In the genomic region with DNA sequence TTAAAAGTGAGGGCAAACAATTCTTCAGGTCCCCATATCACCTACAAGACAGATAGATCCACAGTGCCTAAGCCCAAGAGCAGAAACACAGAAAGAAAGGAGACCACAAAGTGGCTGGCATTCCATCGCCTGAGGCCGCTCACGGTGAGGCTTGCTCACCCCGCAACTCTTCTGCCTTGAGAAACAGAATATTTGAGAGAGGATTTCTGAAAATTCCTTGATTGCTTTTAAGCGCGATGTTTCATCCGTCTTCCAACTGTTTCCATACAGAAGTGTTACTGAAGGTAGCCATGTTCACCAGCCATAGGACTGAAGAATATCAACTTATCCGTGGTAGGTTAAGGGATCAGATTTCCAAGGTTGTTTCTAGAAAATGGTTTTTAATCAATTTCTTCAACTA, we compare ENCODE assay signal across 8 mouse cellular contexts.
DNase-seq lines count a peak whose midpoint lies in the region; ATAC-seq and TF ChIP-seq lines count a peak whose summit lies in the region.
"Had no signal": no experiment of that assay in that cellular context is flagged by ENCODE, and none has a peak within 500 bp of the region (broad histone marks: within the 10 kb centered on the region; RNA-seq: fewer than 3 reads in every experiment).

No protein-coding gene starts in this region.

- H3K4me2 ChIP-seq in forebrain, embryonic 14.5 days (ENCODE audit: low read length) = 0 out of 2 replicates have a peak overlapping the region, but pooled peaks have one; percentile 33
- H3K4me2 ChIP-seq in hindbrain, postnatal 0 days (ENCODE audit: low read depth, low read length) = peak overlapping the region; percentile 14; the same call in 1 of the 2 replicates

- WGBS in forebrain, embryonic 14.5 days = 66% methylated on average over 8 of the region's 8 CpGs
- 68% methylated on average over 8 of the region's 8 CpGs for WGBS in hindbrain, postnatal 0 days
- WGBS in olfactory bulb, adult 2 months = 52% methylated on average over 8 of the region's 8 CpGs

- peaks cover 8% of the 10 kb centered on the region; the same call in 1 of the 2 replicates for H3K4me1 ChIP-seq in forebrain, embryonic 14.5 days (ENCODE audit: control insufficient read depth, insufficient read depth, low read length)
- H3K4me1 ChIP-seq in hindbrain, postnatal 0 days (ENCODE audit: insufficient read depth, low read length) = 0 out of 2 replicates have a peak, but pooled peaks cover 5% of the 10 kb centered on the region
- peaks cover 3% of the 10 kb centered on the region for H3K4me1 ChIP-seq in olfactory bulb, adult 2 months (ENCODE audit: control insufficient read depth, insufficient read depth, low read length)

- H3K36me3 ChIP-seq in forebrain, embryonic 14.5 days (ENCODE audit: control insufficient read depth, insufficient read depth, low read length) = no peaks in the 10 kb centered on the region
- no peaks in the 10 kb centered on the region for H3K36me3 ChIP-seq in hindbrain, postnatal 0 days (ENCODE audit: insufficient read depth, low read length)

- TF ChIP-seq CTCF in left cerebral cortex, adult 2 months (IDR thresholded peaks at IDR 0.05) = no peak
- no peak for TF ChIP-seq CTCF in hindbrain, postnatal 0 days (IDR thresholded peaks at IDR 0.05; ENCODE audit: low read depth)
- TF ChIP-seq CTCF in olfactory bulb, adult 2 months (IDR thresholded peaks at IDR 0.05; ENCODE audit: insufficient read depth, low read depth, low read length) = no peak

- H3K9ac ChIP-seq in forebrain, embryonic 14.5 days (ENCODE audit: low read length) = no peak overlapping the region; the same call in 1 of the 2 replicates
- H3K9ac ChIP-seq in hindbrain, postnatal 0 days (replicated peaks; ENCODE audit: low read length) = no peak overlapping the region

- no peak for TF ChIP-seq POLR2A in olfactory bulb, adult 2 months (IDR thresholded peaks at IDR 0.05; ENCODE audit: insufficient read depth, low read depth, low read length)

- no peaks in the 10 kb centered on the region for H3K27me3 ChIP-seq in forebrain, embryonic 14.5 days (replicated peaks; ENCODE audit: control insufficient read depth, insufficient read depth, low read length)
- no peaks in the 10 kb centered on the region for H3K27me3 ChIP-seq in hindbrain, postnatal 0 days (ENCODE audit: insufficient read depth, low read length)

- peak overlapping the region; percentile 4; the same call in 1 of the 2 replicates for H3K27ac ChIP-seq in left cerebral cortex, adult 2 months
- 0 out of 2 replicates have a peak overlapping the region, but pooled peaks have one; percentile 29 for H3K27ac ChIP-seq in forebrain, embryonic 14.5 days (ENCODE audit: low read depth, low read length)
- peak overlapping the region; percentile 73 for H3K27ac ChIP-seq in hindbrain, postnatal 0 days
- 0 out of 2 replicates have a peak overlapping the region, but pooled peaks have one; percentile 2 for H3K27ac ChIP-seq in olfactory bulb, adult 2 months (ENCODE audit: insufficient read depth, low read depth, low read length)

- intact Hi-C loops in left cerebral cortex, adult 2 months (cut with DNase I) = no loop called here
- intact Hi-C loops in left cerebral cortex, postnatal 4 days (cut with DNase I) = no loop called here
- intact Hi-C loops in left cerebral cortex, postnatal 25 days (cut with DNase I) = no loop called here

- H3K4me3 ChIP-seq in left cerebral cortex, adult 2 months = no peak overlapping the region
- H3K4me3 ChIP-seq in forebrain, embryonic 14.5 days (ENCODE audit: low read depth, low read length) = no peak overlapping the region
- no peak overlapping the region for H3K4me3 ChIP-seq in hindbrain, postnatal 0 days (ENCODE audit: low read length)
- no peak overlapping the region for H3K4me3 ChIP-seq in olfactory bulb, adult 2 months (ENCODE audit: insufficient read depth, low read depth, low read length)
- H3K4me3 ChIP-seq: myocyte had no signal

- no peak for DNase-seq in left cerebral cortex, adult 2 months (ENCODE audit: extremely low spot score in 1 of 2, low spot score in 2 of 2)
- no peak for DNase-seq in left cerebral cortex, postnatal 4 days
- no peak for DNase-seq in forebrain, embryonic 14.5 days (ENCODE audit: low spot score)
- DNase-seq in hindbrain, postnatal 0 days (ENCODE audit: low spot score) = no peak
- no peak for DNase-seq in right cerebral cortex, adult 18-20 months
- DNase-seq in left cerebral cortex, postnatal 25 days (ENCODE audit: low spot score in 2 of 2) = no peak

- peak; percentile 2; the same call in 1 of the 2 replicates for ATAC-seq in forebrain, embryonic 14.5 days
- no peak for ATAC-seq in hindbrain, postnatal 0 days

- no peaks in the 10 kb centered on the region for H3K9me3 ChIP-seq in forebrain, embryonic 14.5 days (replicated peaks; ENCODE audit: control insufficient read depth, low read length)
- H3K9me3 ChIP-seq in hindbrain, postnatal 0 days (ENCODE audit: low read length) = no peaks in the 10 kb centered on the region

Comparison
In these comparisons a context has a peak if more than half of its experiments do, and no peak if none do; other contexts are left out.
1. H3K27ac ChIP-seq: peak in every context shown above with its lines; median percentile 73 in hindbrain, postnatal 0 days; 29 in forebrain, embryonic 14.5 days; 4 in left cerebral cortex, adult 2 months; 2 in olfactory bulb, adult 2 months.